Mouse (Mus musculus) heart, postnatal 10 days (tissue): ENCODE measurements around the gene Acan. TPM values are rescaled to one million over a fixed set of nuclear protein-coding genes. Genes with fewer than 3 reads are reported as not detected.

Experiments
- DNase-seq, 2 experiments: peaks; one replicate each; pipeline ENCODE4 v3.0.0; 2021
- intact Hi-C: fragments of 180-260 bp; cut with DNase I; formaldehyde crosslinking; loops from one replicate; pipeline ENCODE4 v1.15.1; 2025
- total RNA-seq, 2 experiments: library from RNA; stranded (reverse); gene quantifications; 2 replicates each; pipeline ENCODE4 v1.2.3; 2021

Acan gene
- total RNA-seq, 2 experiments from 2014 or later, result 1.8 to 2.3 TPM

- intact Hi-C loops, result no loop called here
- peak in 1 of 2 experiments; percentile 30 for DNase-seq
These were observed 80.1 kb downstream of the Acan start for GRCm38 (mm10) chr7:79133391-79133790.

GRCm38 (mm10) chr7:79139328-79139824, 86.1 kb downstream of the Acan start:
- intact Hi-C loops, result no loop called here
- DNase-seq, result no peak

- intact Hi-C loops, result loop anchor here (5.0 kb wide), 1 partner anchor 42 kb away; no protein-coding TSS in a partner anchor
- DNase-seq, result no peak
These were observed 86.8 kb downstream of the Acan start for GRCm38 (mm10) chr7:79139891-79140591.

GRCm38 (mm10) chr7:79140897-79141296, 87.6 kb downstream of the Acan start:
- peak; percentile 86 to 92 for DNase-seq
- intact Hi-C loops, result loop anchor here (1.0 to 5.0 kb wide), 3 partner anchors 41 to 209 kb away; no protein-coding TSS in a partner anchor

GRCm38 (mm10) chr7:79147011-79147837, 93.9 kb downstream of the Acan start:
- intact Hi-C loops, result loop anchor here (5.0 kb wide), 1 partner anchor 320 kb away; the partner anchor contains the start of gene Polg
- peak; percentile 60 to 62 for DNase-seq

- intact Hi-C loops, result loop anchor here (2.0 to 5.0 kb wide), 2 partner anchors 81 to 319 kb away; partner anchors contain the start of gene Polg
- peak; percentile 28 to 31 for DNase-seq
These were observed 94.8 kb downstream of the Acan start for GRCm38 (mm10) chr7:79147931-79148653.

GRCm38 (mm10) chr7:79148711-79149266, 95.5 kb downstream of the Acan start, which contains the start of gene Mfge8:
TSS of gene Mfge8 (minus strand) at chr7:79149060.
- intact Hi-C loops, result loop anchor here (2.0 to 5.0 kb wide), 2 partner anchors 80 to 319 kb away; partner anchors contain the start of gene Polg
- peak; percentile 94 to 95 for DNase-seq

GRCm38 (mm10) chr7:79149522-79149921, 96.2 kb downstream of the Acan start:
- DNase-seq, result peak in 1 of 2 experiments; percentile 27
- intact Hi-C loops, result loop anchor here (2.0 to 5.0 kb wide), 2 partner anchors 79 to 318 kb away; partner anchors contain the start of gene Polg

GRCm38 (mm10) chr7:79159406-79159805, 106.1 kb downstream of the Acan start:
- intact Hi-C loops, result no loop called here
- no peak for DNase-seq

Other genes starting within 250 kb of the Acan start
- 10 to 100 TPM in 1 of 2 experiments, 1 to 10 TPM in 1; 7.2 to 10.7 TPM for gene Det1, start 206.2 kb upstream of the Acan start, total RNA-seq
- gene Aen, start 157.6 kb upstream of the Acan start, total RNA-seq, result 10 to 100 TPM; 33.1 to 35.7 TPM
- gene Isg20, start 140.1 kb upstream of the Acan start, total RNA-seq, result 1 to 10 TPM; 5.4 to 5.5 TPM
- gene Hapln3, start 77.5 kb downstream of the Acan start, total RNA-seq, result 1 to 10 TPM in 1 of 2 experiments, under 1 TPM in 1; 0.69 to 1.4 TPM
- 100 to 1,000 TPM; 197 to 202 TPM for gene Mfge8, start 95.6 kb downstream of the Acan start, total RNA-seq
- gene Abhd2, start 219.7 kb downstream of the Acan start, total RNA-seq, result 10 to 100 TPM; 40.0 to 45.2 TPM